Mouse (Mus musculus) skeletal muscle tissue, adult 2 months (tissue): ENCODE data around the gene St6galnac6.

Experiments
- DNase-seq: peaks from one replicate; pipeline ENCODE4 v3.0.0-alpha.2; 2012; ENCODE audit warnings: low read depth, low spot score

St6galnac6 gene

DNA sequence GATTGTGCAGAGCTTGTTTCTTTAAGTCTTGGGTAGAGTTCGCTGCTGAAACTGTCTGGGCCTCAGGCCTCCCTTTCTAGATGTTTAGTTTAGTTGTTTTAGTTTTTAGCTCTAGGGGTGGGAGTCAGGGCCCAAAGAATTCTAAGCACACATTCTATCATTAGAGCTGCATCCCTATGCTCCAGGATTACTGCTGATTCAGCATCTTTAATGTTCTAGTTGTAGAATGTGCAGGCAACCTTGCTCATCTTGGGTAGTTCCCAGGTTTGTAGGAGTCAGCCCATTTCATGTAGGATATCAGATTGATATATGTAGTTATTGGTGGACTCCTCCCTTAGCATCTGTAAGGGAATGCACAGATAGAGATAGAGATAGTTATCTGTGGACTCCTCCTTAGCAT, 17.6 kb downstream of the St6galnac6 start:
- DNase-seq, result no peak

DNA sequence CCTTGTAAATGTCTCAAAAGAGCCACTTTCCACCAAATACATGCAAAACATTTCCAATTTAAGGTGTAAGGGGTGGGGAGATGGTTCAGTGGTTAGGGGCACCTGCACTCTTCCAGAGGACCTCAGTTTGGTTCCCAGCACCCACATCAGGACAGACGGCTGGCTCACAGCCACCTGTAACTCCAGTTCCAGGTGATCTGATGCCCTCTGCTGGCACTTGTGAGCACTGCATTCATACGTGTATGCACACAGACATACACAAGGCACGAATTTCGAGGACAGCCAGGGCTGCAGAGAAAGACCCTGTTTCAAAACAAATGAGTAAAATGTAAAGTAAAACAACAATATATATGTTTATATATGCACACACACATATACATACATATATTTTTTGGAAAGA, 18.1 kb downstream of the St6galnac6 start:
- DNase-seq, result no peak

DNA sequence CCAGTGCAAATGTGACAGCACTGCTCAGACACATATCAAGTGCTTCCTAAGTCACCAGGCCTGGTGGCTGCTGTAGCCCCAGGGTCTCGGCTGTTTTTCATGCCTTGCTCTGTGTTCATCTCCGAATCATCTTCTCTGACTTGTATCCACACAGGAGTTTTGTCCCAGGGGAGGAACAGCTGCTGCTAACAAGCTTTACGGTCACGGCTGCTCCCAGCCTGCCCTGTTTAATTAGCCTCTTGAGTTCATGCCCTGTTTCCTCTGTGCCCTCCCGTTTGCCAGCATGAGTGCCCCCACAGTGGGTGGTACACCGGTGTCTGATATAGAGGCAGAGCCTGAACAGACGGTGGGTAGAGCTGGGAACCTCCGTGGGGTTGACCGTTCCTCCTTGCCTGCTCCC, 18.5 kb downstream of the St6galnac6 start:
- DNase-seq, result no peak

DNA sequence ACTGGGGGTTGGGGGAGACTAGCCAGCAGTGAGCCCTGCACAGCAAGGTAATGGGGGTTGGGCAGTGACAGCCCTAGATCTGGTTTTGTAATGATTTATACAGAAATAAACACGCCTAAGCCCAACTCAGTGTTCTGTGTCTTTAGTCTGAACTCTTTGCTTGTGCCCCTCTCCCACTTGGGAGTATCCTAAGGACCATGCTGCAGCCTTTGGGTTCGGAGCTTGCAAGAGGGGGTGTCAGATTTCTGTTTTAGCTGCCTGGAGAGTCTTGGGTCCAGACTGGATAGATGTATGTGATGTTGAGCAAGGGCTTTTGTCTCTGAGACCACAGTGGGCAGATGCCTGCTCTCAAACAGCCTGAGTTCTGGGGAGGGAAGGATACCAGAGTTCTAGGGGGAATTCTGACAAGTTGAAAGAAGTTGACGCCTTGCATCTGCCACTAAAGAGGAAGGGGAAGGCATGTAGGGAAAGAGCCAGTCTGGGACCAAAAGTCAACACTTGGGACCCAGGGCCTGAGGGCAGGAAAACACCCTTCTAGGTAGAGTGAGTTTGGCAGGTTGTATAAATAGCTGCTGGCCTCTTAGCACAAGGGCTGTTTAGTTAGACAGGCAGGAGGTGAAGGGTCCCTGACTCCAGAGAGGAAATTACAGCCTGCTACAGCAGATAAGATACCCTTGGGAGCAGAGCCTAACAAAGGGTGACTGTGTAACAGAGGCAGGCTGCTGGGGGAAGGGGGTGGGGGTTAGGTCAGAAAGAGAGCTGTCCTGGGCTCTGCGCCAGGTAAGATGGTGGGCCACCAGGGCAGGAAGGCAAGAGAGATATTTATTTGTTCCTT, 21.4 kb downstream of the St6galnac6 start:
- DNase-seq, result no peak

DNA sequence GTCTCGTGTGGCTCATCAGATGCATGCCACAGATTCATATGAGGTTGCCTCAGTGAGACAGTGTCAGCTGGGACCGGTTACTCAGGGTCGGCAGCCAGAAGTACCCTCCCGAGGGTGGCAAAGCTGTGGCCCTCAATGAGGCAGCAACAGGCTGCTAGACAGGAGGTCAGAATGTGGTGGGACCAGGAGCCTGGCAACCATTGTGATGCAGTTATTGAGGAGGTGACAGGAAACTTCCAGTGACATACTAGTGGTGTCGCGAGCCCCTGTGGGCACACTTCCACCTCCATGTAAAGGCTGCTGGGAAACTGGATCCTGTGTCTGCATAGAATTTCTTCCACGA, 22.0 kb downstream of the St6galnac6 start, which contains the start of gene Ak1:
Gene Ak1, plus strand, starts transcription at position 242 of the 343 bp plus-strand sequence.
- no peak for DNase-seq

DNA sequence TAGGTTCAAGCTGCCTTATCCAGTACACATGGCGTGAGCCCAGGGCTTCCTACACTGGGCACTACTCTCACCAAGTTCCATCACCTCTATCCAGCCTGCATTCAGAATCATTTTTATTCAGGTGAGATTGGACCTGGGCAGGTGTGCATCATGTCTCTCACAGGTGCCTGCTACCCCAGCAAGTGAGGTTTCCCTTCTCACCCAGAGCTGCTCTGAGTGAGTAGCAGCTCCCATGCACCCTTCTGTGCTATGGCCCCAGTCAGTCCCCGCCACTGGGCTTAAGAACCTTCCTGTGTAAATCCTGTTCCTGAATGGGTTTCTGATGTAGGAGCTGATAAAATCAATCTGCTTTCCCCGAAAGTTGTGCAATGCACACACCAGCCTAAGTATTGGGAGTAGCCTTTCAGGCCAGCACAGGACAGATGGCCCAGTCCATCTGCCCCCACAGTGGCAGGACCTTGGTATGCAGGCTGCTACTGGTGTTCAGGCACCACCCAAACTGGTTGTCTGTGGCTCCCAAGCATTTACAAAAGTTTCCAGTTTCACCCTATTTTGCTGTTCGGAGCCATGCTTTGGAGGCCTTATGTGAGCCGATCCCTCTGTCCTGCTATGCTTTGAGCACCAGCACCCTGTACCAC, 24.7 kb downstream of the St6galnac6 start:
- DNase-seq, result no peak

DNA sequence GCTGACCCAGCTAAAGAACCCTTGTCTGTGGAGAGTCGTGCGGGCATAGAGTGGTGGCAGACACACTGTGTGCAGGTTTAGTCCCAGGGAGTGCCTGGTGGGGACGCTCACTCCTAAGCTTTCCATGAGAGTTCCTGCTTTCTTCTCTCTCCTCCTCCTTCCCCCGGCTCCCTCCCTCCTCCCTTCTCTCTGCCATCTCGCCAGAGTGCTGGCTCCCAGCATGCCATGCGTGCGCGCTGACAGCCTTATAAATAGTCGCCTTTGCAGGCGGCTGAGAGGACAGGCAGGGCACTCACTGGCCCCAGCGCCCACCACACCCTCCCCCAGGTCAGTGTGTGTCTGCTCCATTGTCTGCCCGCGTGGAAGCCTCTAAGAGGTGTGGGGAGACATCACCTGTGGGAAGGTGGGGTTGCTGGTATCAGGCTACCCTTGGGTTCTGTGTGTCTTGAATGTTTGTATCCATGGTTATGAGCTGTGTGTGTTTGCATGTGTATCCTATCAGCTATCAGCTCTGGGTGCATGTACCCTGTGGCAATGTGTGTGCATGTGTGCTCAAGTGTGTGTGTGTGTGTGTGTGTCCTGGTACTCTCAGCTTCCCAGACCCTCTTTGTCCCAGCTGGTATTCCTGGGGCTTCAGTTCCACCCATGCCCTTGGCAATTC, 25.8 kb downstream of the St6galnac6 start:
- peak; percentile 94 for DNase-seq

DNA sequence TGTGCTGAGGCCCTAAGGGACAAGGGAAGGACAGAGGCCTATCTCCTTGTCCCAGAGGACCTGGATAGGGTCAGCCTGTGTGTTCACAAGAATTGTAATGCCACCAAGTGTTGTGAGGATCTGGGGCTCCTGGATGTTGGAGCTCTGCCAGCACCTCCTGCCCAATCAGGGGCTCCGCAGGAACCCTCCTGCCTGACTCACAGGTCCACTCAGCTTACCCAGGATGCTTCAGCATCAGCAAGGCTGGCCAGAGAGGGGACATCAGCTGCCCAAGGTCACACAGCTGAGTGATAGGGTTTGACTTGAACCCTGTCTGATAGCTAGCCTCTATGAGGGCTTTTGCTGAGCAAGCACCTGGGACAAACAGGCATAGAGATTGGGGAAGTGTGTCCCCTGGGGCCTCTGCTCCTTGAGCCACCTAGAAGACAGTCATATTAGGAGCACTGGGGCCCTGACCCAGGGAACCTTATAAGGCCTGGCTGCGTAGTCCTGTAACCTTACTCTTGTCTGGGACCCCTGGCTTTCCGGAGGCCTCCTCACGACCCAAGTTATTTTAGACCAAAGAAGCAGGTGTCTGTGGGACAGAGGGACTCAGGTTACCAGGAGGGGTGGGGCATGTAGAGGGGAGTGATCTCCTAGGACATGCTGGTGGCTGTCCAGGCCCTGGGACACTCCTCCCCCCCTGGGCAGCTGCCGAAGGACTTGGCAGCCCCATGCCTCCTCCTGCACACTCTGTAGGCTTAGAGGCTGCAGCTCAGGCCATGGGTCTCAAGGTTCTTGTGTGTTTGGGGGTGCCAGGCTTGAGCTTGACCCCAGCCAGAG, 26.6 kb downstream of the St6galnac6 start:
- DNase-seq, result peak; percentile 97

DNA sequence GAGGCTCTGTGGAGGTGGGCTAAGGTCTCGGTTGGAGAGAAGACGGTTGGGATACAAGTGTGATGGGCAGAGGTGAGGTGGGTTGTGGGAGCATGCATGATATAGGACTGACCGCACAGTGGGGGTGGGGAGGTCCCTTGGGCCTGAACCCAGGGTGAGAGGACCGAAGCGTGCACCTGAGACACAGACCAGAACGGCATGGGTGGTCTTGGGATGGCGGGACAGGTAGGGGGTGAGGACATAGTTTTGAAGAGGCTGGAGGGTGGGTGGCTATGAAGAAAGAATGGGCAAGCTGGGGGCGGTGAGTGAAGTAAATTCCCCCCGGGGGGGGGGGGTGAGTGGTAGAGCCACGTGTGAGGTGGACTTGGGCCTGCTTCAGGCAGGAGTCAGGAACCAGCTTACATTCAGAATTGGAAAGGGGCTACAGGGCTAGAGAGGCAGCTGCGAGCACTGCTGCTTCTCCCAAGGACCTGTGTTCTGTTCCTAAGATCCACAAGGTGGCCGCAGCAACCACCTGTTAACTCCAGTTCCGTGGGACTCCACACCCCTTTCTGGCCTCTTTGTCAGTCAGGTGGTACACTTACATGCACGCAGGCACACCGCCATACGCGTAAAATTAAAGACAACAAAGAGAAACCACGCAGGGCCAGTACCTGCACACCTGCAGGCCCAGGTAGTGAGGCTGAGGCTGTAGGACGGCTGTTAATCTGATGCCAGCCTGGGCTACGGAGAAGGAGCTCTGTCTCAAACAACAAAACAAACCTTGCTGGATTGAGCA, 27.9 kb downstream of the St6galnac6 start:
- no peak for DNase-seq

DNA sequence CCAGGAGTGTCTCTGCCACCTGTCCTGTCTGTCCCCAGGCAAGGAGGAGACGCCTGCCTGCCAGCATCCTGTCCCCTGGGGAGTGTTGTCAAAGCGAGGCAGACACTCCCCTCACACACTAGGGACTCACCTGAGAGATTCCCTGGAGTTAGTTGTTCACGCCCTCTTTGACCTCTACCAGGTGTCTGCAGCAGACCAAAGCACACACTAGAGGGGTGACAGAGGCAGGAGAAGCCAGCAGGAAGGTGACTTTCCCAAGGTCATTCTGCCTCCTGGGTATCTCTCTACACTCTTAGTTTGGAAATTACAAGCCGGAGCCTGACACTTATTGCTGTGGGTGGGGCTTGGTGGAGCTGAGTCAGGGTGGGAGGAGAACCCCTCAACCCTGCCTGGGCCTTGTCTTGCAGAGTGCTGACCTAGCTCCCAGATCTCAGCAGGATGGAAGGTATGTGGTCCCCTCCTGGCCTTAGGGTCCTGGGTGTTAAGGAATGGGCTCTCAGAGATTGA, 28.6 kb downstream of the St6galnac6 start:
- DNase-seq, result no peak

DNA sequence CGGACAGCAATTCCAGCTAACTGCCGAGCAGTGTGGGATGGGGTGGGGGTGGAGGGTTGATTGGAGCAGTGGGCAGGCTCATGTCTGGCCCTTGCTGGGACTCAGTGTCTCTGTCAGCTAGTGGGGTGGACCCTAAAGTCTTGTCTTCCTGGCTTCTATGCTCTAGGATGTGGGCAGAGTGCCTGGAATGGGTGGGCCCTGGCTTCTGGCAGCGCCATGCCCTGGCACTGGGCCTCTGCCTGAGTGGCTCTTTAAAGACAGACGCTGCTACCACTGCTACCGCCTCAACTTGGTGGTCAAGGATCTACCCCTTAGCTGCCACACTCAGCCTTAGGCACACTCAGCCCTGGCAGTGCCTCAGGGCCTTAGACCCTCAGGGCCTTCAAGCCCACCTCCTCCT, 29.2 kb downstream of the St6galnac6 start:
- DNase-seq, result peak; percentile 83

DNA sequence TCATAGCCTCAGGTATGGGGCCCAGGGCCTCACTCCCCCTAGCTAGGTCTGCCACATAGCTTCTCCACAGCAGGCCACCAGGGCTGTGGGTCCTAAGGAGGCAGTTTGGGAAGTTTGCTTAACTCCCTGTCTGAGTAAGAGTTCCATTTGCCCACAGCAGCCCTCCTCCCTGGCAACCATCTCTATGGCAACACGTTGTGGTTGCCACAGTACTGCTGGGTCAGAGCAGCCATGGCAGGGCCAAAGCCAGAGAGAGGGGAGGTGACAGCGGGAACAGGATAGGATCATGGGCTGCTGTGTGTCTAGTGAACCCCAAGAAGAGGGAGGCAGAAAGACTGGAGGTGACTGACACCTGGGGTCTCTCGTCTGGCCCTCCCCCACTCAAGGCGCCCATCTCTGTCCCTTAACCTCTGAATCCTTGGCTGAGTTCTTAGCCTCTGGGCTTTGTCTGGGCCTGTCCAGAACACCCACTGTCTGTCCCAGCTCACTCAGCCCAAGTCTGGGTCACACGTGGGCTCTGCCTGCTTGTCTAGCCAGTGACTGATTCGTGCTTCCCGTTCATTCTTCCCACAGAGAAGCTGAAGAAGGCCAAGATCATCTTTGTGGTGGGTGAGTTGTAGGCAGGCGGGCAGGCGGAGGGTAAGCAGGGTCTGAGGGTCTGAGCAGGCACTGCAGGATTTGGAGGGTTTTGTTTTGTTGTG, 29.9 kb downstream of the St6galnac6 start:
- no peak for DNase-seq

DNA sequence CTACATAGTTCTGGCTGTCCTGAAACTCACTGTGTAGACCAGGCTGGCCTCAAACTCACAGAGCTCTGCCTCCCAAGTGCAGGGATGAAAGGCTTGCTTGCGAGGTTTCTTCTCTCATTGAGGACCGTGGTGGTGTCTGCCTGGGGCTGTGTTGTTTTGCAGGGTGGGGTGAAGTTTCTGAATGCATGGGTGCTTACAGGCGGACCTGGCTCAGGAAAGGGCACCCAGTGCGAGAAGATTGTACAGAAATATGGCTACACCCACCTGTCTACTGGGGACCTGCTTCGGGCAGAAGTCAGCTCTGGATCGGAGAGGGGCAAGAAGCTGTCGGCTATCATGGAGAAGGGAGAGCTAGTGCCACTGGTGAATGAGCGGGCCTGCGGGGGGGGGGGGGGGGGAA, 30.5 kb downstream of the St6galnac6 start:
- DNase-seq, result no peak

DNA sequence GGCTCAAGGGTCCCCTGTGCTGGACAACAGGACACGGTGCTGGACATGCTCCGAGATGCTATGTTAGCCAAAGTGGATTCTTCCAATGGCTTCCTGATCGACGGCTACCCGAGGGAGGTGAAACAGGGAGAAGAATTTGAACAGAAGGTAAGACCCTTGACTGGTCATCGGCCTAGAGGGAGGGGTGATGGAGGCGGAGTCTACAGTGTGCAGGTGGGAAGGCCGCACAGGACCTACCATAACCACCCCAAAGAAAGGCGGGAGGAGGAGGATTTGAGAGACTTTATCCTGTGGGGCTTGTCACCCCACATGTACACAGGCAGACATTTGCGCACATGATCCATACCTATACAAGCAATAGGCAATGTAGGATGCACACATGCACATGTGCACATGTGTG, 31.5 kb downstream of the St6galnac6 start:
- no peak for DNase-seq

DNA sequence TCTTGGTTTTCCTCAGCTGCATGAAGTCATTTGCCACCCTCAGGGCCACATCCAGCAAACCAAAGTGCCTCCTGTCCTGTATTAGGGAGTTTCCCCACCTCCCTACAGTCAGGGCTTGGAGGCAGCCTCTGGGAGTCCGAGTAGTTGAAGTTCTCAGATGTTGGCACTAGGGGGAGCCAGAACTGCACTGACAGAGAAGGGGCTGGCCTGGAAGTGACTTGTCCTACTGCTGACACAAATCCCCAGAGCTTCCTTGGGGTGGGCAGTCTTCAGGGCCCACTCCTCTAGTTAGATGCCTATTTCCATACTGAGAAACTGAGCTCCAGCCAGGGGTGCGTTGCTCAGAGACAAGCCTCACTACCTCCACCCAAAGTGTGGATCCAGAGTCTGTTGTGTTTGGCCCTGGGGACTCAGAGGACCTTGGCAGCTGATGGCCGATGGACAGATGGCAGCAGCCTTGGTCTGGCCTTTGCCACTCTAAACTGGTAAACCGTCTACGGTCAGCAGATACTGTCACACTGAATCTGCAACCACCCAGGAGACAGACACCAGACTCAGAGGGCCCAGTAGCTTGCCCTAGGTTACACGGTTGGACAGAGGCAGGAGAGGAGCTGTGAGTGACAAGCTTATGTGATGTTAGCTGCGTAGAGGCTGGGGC, 32.4 kb downstream of the St6galnac6 start:
- peak; percentile 82 for DNase-seq

DNA sequence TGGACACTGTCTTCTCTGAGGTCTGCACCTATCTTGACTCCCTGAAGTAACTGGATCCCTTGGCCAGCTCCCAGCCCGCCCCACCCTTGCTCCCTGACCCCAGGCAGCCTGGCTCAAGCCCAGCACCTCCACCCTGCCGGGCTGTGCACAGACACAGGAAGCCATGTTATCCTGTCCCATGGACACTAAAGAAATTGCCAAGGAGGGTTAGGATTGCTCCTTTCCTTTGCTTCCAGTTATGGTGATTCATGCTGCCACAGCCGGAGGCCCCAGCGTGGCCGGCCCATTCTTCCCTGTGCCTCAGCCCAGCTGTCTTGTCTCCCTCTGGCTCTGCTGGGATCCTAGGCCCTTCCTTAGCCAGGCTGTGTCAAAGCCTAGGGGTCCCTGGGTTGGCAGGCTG, 34.2 kb downstream of the St6galnac6 start:
- no peak for DNase-seq

DNA sequence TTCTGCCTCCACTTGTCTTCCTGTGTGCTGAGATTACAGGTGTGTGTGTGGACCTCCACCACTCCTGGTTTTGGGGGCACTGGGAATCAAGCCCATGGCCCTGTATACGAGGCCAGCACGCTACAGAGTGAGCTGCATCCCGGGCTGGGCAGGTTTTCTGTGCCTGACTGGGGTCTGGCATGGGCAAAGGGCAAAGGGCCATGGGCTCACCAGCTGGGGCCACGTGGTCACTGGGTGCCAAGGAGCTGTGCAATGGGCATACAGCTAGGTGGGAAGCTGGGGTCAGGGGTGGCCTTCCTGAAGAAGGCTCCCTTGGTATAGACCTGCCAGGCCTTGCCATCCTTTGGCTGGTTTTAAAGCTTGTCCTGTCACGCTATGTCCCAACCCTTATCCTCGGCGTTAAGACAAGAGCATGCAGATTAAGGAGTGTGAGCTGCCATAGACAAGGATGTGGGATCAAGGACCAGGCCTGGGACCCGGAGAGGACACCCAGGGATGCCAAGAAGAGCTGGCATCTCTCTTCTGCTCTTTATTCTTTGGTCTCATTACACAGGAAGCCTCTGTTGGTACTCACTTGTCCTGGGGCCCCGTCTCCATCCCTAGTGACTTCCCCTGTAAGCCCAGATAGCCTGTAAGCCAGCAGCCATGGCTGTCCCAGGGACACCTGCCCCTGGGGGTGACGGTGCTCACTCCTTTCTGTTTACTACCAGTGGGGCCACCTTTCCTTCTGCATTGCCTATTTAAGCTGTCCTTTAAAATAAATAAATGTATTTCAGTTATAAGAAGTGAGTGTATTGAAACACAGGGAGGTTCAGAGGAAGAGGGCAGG, 35.0 kb downstream of the St6galnac6 start:
- DNase-seq, result no peak

DNA sequence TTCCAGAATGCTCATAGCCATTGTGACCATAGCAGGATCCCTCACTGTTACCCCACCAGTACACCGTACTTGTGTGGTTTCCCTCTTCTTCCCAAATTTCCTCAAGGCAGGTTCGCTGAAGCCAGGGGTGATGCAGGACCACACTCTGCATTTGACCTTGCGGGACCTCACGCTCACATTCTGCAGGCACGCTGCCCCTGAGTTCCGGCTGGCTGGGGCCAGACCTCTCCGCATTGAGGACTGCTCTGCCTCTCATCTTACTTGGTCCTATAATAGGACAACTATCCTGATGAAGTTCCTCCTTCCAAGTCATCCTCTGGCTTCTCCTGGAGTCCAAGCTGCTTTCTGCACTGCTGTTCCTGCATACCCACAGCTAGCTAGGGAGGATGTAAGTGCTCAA, 37.1 kb downstream of the St6galnac6 start:
- DNase-seq, result no peak

DNA sequence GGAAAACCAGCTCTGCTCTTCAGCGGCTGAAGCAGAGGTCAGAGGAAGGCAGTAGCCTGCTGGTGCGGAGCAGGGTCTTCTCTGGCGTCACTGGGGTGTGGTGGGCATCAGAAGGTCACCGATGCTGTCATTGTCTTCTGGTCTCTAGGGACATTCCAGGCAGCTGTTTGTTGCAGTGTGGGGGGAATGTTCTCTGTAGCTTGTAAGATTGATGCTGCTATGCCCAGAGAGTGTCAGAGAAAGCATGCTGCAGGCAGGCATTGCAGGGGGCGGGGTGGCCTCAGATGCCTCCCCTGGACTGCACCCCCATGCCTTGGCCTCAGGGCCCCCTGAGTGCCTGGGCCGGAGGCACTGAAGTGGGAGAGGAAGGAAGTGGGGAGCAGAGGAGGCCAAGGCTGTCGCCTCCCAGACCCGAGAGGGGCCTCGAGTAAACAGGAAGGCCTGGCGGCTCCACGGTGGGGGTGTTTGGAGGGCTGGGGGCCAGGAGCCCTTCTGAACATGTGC, 38.3 kb downstream of the St6galnac6 start:
- no peak for DNase-seq
